29 mouse cellular contexts compared by ENCODE assay signal in the genomic region with DNA sequence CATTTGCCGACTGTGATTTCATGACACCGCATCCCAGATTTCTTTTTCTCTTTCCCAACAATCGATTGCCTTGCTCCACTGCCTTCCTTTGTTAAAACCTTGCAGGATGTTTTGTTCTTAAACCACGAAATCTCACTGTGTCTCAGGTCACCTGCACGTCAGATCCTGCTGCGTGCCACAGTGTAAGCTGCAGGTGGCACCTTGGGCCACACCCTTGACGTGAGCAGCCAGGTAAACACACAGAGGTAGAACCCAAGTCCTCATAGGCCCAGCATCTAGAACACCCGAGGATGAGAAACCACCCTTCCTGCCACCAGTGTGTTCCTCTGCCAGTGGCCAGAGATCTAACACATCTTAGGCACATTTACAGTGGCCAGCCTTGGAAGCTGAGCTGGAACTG. TPM values are rescaled to one million over a fixed set of nuclear protein-coding genes. Genes with fewer than 3 reads are reported as not detected.
A peak's percentile ranks its signal among the peaks of the same experiment; 100 is the strongest.
DNase-seq lines count a peak whose midpoint lies in the region; ATAC-seq and TF ChIP-seq lines count a peak whose summit lies in the region.
"Had no signal": no experiment of that assay in that cellular context is flagged by ENCODE, and none has a peak within 500 bp of the region (broad histone marks: within the 10 kb centered on the region; RNA-seq: fewer than 3 reads in every experiment).

No protein-coding gene starts in this region.

- no peak for TF ChIP-seq CTCF in lung, postnatal 0 days (IDR thresholded peaks at IDR 0.05)
- no peak for TF ChIP-seq CTCF in stomach, postnatal 0 days (IDR thresholded peaks at IDR 0.05; ENCODE audit: low read depth)

- ATAC-seq in lung, postnatal 0 days: peak; percentile 26; the same call in 1 of the 2 replicates
- ATAC-seq in stomach, embryonic 16.5 days (ENCODE audit: insufficient read depth, low FRiP score): no peak; the same call in 1 of the 2 replicates
- peak; percentile 93 for ATAC-seq in stomach, postnatal 0 days (ENCODE audit: low FRiP score, low TSS enrichment)
- ATAC-seq: forebrain, embryonic 14.5 days; forebrain, embryonic 16.5 days had no signal

- no peaks in the 10 kb centered on the region for H3K36me3 ChIP-seq in lung, postnatal 0 days (ENCODE audit: insufficient read depth, low read length)
- no peaks in the 10 kb centered on the region for H3K36me3 ChIP-seq in stomach, embryonic 16.5 days (ENCODE audit: control insufficient read depth, insufficient read depth, low read length)
- no peaks in the 10 kb centered on the region for H3K36me3 ChIP-seq in stomach, postnatal 0 days (ENCODE audit: control insufficient read depth, insufficient read depth, low read length)
- H3K36me3 ChIP-seq: embryonic facial prominence, embryonic 12.5 days; embryonic facial prominence, embryonic 15.5 days; forebrain, embryonic 10.5 days; forebrain, embryonic 12.5 days had no signal

- H3K4me1 ChIP-seq in lung, postnatal 0 days (ENCODE audit: insufficient read depth, low read depth, low read length): peaks cover 15% of the 10 kb centered on the region; the same call in 1 of the 2 replicates
- peaks cover 9% of the 10 kb centered on the region for H3K4me1 ChIP-seq in stomach, embryonic 16.5 days (ENCODE audit: control insufficient read depth, insufficient read depth, low read length)
- H3K4me1 ChIP-seq in stomach, postnatal 0 days (replicated peaks; ENCODE audit: control insufficient read depth, insufficient read depth): no peaks in the 10 kb centered on the region
- H3K4me1 ChIP-seq: embryonic facial prominence, embryonic 12.5 days; forebrain, embryonic 12.5 days had no signal

- intact Hi-C loops in heart, postnatal 25 days (cut with DNase I): no loop called here

- H3K4me2 ChIP-seq in lung, postnatal 0 days (replicated peaks; ENCODE audit: low read depth, low read length): no peak overlapping the region
- no peak overlapping the region for H3K4me2 ChIP-seq in stomach, embryonic 16.5 days (ENCODE audit: low read depth, low read length)
- no peak overlapping the region for H3K4me2 ChIP-seq in stomach, postnatal 0 days (replicated peaks; ENCODE audit: low read depth)
- H3K4me2 ChIP-seq: embryonic facial prominence, embryonic 12.5 days; embryonic facial prominence, embryonic 15.5 days; forebrain, embryonic 12.5 days had no signal

- no peaks in the 10 kb centered on the region for H3K27me3 ChIP-seq in lung, postnatal 0 days (replicated peaks; ENCODE audit: insufficient read depth, low read length)
- H3K27me3 ChIP-seq in stomach, embryonic 16.5 days (ENCODE audit: control insufficient read depth, insufficient read depth, low read length): no peaks in the 10 kb centered on the region
- no peaks in the 10 kb centered on the region for H3K27me3 ChIP-seq in stomach, postnatal 0 days (ENCODE audit: control insufficient read depth, insufficient read depth, low read length)
- H3K27me3 ChIP-seq: embryonic facial prominence, embryonic 12.5 days; embryonic facial prominence, embryonic 15.5 days had no signal

- H3K9me3 ChIP-seq in lung, postnatal 0 days (ENCODE audit: low read length): no peaks in the 10 kb centered on the region
- H3K9me3 ChIP-seq in stomach, embryonic 16.5 days (replicated peaks; ENCODE audit: control insufficient read depth, low read length): no peaks in the 10 kb centered on the region
- H3K9me3 ChIP-seq in stomach, postnatal 0 days (ENCODE audit: control insufficient read depth, low read length): no peaks in the 10 kb centered on the region
- H3K9me3 ChIP-seq: embryonic facial prominence, embryonic 12.5 days; embryonic facial prominence, embryonic 15.5 days; forebrain, embryonic 10.5 days; forebrain, embryonic 12.5 days had no signal

- no peak overlapping the region for H3K9ac ChIP-seq in lung, postnatal 0 days (replicated peaks; ENCODE audit: low read depth)
- H3K9ac ChIP-seq in stomach, embryonic 16.5 days (ENCODE audit: low read length): no peak overlapping the region
- no peak overlapping the region for H3K9ac ChIP-seq in stomach, postnatal 0 days (ENCODE audit: low read length)
- H3K9ac ChIP-seq: embryonic facial prominence, embryonic 12.5 days; embryonic facial prominence, embryonic 15.5 days; forebrain, embryonic 12.5 days had no signal

- H3K4me3 ChIP-seq in lung, postnatal 0 days (ENCODE audit: low read depth, low read length): no peak overlapping the region
- H3K4me3 ChIP-seq in stomach, embryonic 16.5 days (replicated peaks; ENCODE audit: low read length): no peak overlapping the region
- no peak overlapping the region for H3K4me3 ChIP-seq in stomach, postnatal 0 days (ENCODE audit: low read depth, low read length)
- H3K4me3 ChIP-seq: embryonic facial prominence, embryonic 12.5 days; embryonic facial prominence, embryonic 15.5 days; erythroblast, embryonic 14.5 days; forebrain, embryonic 10.5 days; forebrain, embryonic 12.5 days had no signal

- H3K27ac ChIP-seq in lung, postnatal 0 days (ENCODE audit: low read length): no peak overlapping the region
- H3K27ac ChIP-seq in stomach, embryonic 16.5 days (ENCODE audit: low read length): peak overlapping the region; percentile 5; the same call in 1 of the 2 replicates
- peak overlapping the region; percentile 70 for H3K27ac ChIP-seq in stomach, postnatal 0 days (replicated peaks)
- H3K27ac ChIP-seq: embryonic facial prominence, embryonic 12.5 days; embryonic facial prominence, embryonic 15.5 days; forebrain, embryonic 10.5 days; forebrain, embryonic 12.5 days had no signal

- WGBS in lung, postnatal 0 days: 66% methylated on average over 8 of the region's 8 CpGs
- 68% methylated on average over 8 of the region's 8 CpGs for WGBS in stomach, embryonic 16.5 days
- WGBS in stomach, postnatal 0 days: 55% methylated on average over 8 of the region's 8 CpGs

- no peak for TF ChIP-seq EP300 in lung, postnatal 0 days (IDR thresholded peaks at IDR 0.05)
- no peak for TF ChIP-seq EP300 in stomach, postnatal 0 days (optimal IDR thresholded peaks at IDR 0.05)

- peak; percentile 42 for DNase-seq in heart, adult 11 months
- no peak for DNase-seq in heart, postnatal 25 days (ENCODE audit: low spot score)
- no peak for DNase-seq in lung, postnatal 0 days (ENCODE audit: low spot score)
- no peak for DNase-seq in lung, postnatal 4 days
- peak; percentile 79 for DNase-seq in stomach, postnatal 0 days (ENCODE audit: low spot score)
- no peak for DNase-seq in urinary bladder, postnatal 14 days (ENCODE audit: low spot score)
- DNase-seq: adrenal gland, adult 2 months; adrenal gland, postnatal 10 days; adrenal gland, postnatal 25 days; cerebellum, adult 11 months; cerebellum, adult 18-20 months; cerebellum, adult 8-10 months; cerebellum, adult 9-11 months; cerebellum, postnatal 14 days; cerebellum, postnatal 36 days; embryo, embryonic 11 days had no signal

RNA-seq across cellular contexts. Expression of a gene that starts 7.3 kb away (rescaled TPM):
- total RNA-seq in heart, postnatal 25 days (2021): 1 to 10 TPM in 1 of 2 experiments, under 1 TPM in 1; 0.75 to 1.6 TPM
- polyA plus RNA-seq in lung, postnatal 0 days (2015; fragmentation: Nextera tagmentation; extraction: Ambion mirVana): 8.3 and 9.2 TPM in 2 replicates
- polyA plus RNA-seq in stomach, embryonic 16.5 days (2015; fragmentation: Nextera tagmentation; extraction: Ambion mirVana): 8.7 and 9.3 TPM in 2 replicates
- 11.1 and 11.2 TPM in 2 replicates for polyA plus RNA-seq in stomach, postnatal 0 days (2015; fragmentation: Nextera tagmentation; extraction: Ambion mirVana)
- total RNA-seq: common myeloid progenitor, adult 5-6 weeks; MEL had no signal
- polyA plus RNA-seq: erythroblast, embryonic 14.5 days had no signal

RNA-seq across cellular contexts. Expression of a gene that starts 57.6 kb away (rescaled TPM):
- total RNA-seq in heart, postnatal 25 days (2021): under 1 TPM; 0.26 to 0.48 TPM
- 0.29 and 0.45 TPM in 2 replicates for polyA plus RNA-seq in lung, postnatal 0 days (2015; fragmentation: Nextera tagmentation; extraction: Ambion mirVana)
- polyA plus RNA-seq in stomach, embryonic 16.5 days (2015; fragmentation: Nextera tagmentation; extraction: Ambion mirVana): 0.60 and 0.66 TPM in 2 replicates
- polyA plus RNA-seq in stomach, postnatal 0 days (2015; fragmentation: Nextera tagmentation; extraction: Ambion mirVana): 0.12 and 0.13 TPM in 2 replicates
- total RNA-seq: common myeloid progenitor, adult 5-6 weeks; MEL had no signal
- polyA plus RNA-seq: embryonic facial prominence, embryonic 12.5 days; forebrain, embryonic 10.5 days; forebrain, embryonic 12.5 days; forebrain, embryonic 16.5 days had no signal

RNA-seq across cellular contexts. Expression of a gene that starts 57.6 kb away (rescaled TPM):
- not detected for total RNA-seq in heart, postnatal 25 days (2021)
- 0.20 and 0.24 TPM in 2 replicates for polyA plus RNA-seq in lung, postnatal 0 days (2015; fragmentation: Nextera tagmentation; extraction: Ambion mirVana)
- polyA plus RNA-seq in stomach, embryonic 16.5 days (2015; fragmentation: Nextera tagmentation; extraction: Ambion mirVana): 0.87 and 0.94 TPM in 2 replicates
- polyA plus RNA-seq in stomach, postnatal 0 days (2015; fragmentation: Nextera tagmentation; extraction: Ambion mirVana): 0.23 and 0.27 TPM in 2 replicates
- total RNA-seq: adrenal gland, adult 2 months; adrenal gland, postnatal 25 days; common myeloid progenitor, adult 5-6 weeks; ES-E14; MEL had no signal
- polyA plus RNA-seq: adrenal gland, adult 2 months; brain, embryonic 14.5 days; C2C12; embryonic facial prominence, embryonic 12.5 days; forebrain, embryonic 10.5 days; forebrain, embryonic 12.5 days; forebrain, embryonic 14.5 days; forebrain, embryonic 16.5 days had no signal

Comparison
In these comparisons a context has a peak if more than half of its experiments do, and no peak if none do; other contexts are left out.
1. DNase-seq: peak in heart, adult 11 months (single experiment) and stomach, postnatal 0 days (single experiment); none in heart, postnatal 25 days (single experiment), lung, postnatal 0 days (single experiment), lung, postnatal 4 days (0 of 2) and urinary bladder, postnatal 14 days (single experiment).